Mouse (Mus musculus): Measurements from ENCODE around the gene Hmgb2. TPM values are rescaled to one million over a fixed set of nuclear protein-coding genes. Genes with fewer than 3 reads are reported as not detected.

Hmgb2 gene
- polyA plus RNA-seq, 1 experiment from 2014 or later = 258 TPM

- H3K27me3 ChIP-seq (replicated peaks; ENCODE audit: control insufficient read depth, insufficient read depth, low read length) = no peaks in the 10 kb centered on the region
- WGBS = 90% methylated on average over 3 of the region's 3 CpGs
- DNase-seq (ENCODE audit: low spot score) = no peak
Measured at GRCm38 (mm10) chr8:57517723-57518122, 6.0 kb downstream of the Hmgb2 start.

DNA sequence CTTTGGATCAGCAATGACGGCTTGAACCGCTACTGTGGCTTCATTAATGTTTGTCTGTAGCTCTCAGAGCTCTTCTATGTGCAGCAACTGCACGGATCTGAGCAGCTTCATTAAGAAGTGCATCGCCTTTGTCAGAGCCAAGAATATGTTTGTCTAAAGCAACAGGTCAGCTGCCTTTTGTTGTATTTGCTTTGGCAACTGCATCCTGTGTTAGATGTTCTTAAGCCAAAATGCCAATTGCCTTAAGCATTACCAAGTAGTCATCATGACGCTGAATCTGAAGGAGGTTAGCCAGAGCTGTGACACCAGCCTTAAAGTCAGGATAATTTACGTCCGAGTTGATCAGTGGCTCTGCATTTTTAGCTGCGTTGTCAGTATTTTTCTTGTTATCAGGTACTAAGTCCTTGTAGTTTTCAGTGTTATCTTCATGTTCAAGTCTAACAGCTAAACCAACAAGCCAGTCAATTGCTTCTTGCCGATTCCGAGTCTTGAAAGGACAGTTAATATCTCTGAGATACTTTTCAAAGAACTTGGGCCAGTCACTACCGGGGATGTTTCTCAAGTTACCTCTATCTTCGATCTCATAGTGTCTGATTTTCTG is 8.6 kb downstream of the Hmgb2 start:
- no peak overlapping the region for H3K27ac ChIP-seq (replicated peaks; ENCODE audit: low read depth, low read length)
- H3K4me3 ChIP-seq (ENCODE audit: low read depth, low read length) = no peak overlapping the region
- H3K9me3 ChIP-seq (ENCODE audit: control insufficient read depth, low read length) = no peaks in the 10 kb centered on the region
- ATAC-seq (ENCODE audit: low read depth) = no peak
- H3K9ac ChIP-seq (ENCODE audit: low read depth, low read length) = no peak overlapping the region
- H3K36me3 ChIP-seq (ENCODE audit: control insufficient read depth, insufficient read depth, low read length) = peaks cover 12% of the 10 kb centered on the region
- WGBS = 88% methylated on average over 12 of the region's 12 CpGs
- no peaks in the 10 kb centered on the region for H3K4me1 ChIP-seq (ENCODE audit: control insufficient read depth, insufficient read depth, low read length)
- no peak for DNase-seq (ENCODE audit: low spot score)
- H3K4me2 ChIP-seq (ENCODE audit: low read depth, low read length) = no peak overlapping the region
- no peaks in the 10 kb centered on the region for H3K27me3 ChIP-seq (replicated peaks; ENCODE audit: control insufficient read depth, insufficient read depth, low read length)

More at GRCm38 (mm10) chr8:57517723-57518122, 6.0 kb downstream of the Hmgb2 start:
- ATAC-seq (ENCODE audit: low read depth) = no peak
- no peak overlapping the region for H3K27ac ChIP-seq (replicated peaks; ENCODE audit: low read depth, low read length)
- H3K4me1 ChIP-seq (ENCODE audit: control insufficient read depth, insufficient read depth, low read length) = peaks cover 3% of the 10 kb centered on the region; the same call in 1 of the 2 replicates
- H3K4me3 ChIP-seq (ENCODE audit: low read depth, low read length) = no peak overlapping the region
- peaks cover 20% of the 10 kb centered on the region for H3K36me3 ChIP-seq (ENCODE audit: control insufficient read depth, insufficient read depth, low read length)
- no peak overlapping the region for H3K9ac ChIP-seq (ENCODE audit: low read depth, low read length)
- H3K9me3 ChIP-seq (ENCODE audit: control insufficient read depth, low read length) = no peaks in the 10 kb centered on the region
- no peak overlapping the region for H3K4me2 ChIP-seq (ENCODE audit: low read depth, low read length)

GRCm38 (mm10) chr8:57528036-57528435 is 16.3 kb downstream of the Hmgb2 start:
- no peak for DNase-seq (ENCODE audit: low spot score)
- 92% methylated on average over 1 of the region's 1 CpGs for WGBS

DNA sequence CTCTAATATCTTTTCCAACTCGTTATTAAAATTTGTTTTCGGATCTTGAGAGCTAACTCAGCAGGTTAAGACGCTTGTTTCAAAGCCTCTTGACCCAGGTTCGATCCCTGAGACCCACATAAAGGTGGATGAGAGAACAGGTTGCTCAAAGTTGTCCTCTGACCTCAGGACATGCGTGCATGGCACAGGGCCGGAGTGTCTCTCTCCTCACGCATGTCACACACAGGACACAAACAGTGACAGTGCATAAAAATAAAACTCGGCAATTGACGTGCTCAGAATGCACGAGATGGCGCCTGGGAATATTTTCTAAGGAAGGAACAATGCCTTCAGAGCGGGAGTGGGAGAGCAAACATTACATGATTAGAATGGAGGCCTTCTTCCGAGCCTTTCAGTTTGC is 18.5 kb downstream of the Hmgb2 start:
- no peak overlapping the region for H3K4me2 ChIP-seq (ENCODE audit: low read depth, low read length)
- H3K4me1 ChIP-seq (ENCODE audit: control insufficient read depth, insufficient read depth, low read length) = no peaks in the 10 kb centered on the region
- H3K9me3 ChIP-seq (ENCODE audit: control insufficient read depth, low read length) = no peaks in the 10 kb centered on the region
- H3K9ac ChIP-seq (ENCODE audit: low read depth, low read length) = no peak overlapping the region
- DNase-seq (ENCODE audit: low spot score) (no peak), ATAC-seq (ENCODE audit: low read depth) (no peak)
- H3K27me3 ChIP-seq (replicated peaks; ENCODE audit: control insufficient read depth, insufficient read depth, low read length) = no peaks in the 10 kb centered on the region
- H3K4me3 ChIP-seq (ENCODE audit: low read depth, low read length) = no peak overlapping the region
- peaks cover 12% of the 10 kb centered on the region for H3K36me3 ChIP-seq (ENCODE audit: control insufficient read depth, insufficient read depth, low read length)
- H3K27ac ChIP-seq (replicated peaks; ENCODE audit: low read depth, low read length) = no peak overlapping the region
- WGBS = 92% methylated on average over 13 of the region's 13 CpGs

More at GRCm38 (mm10) chr8:57528036-57528435, 16.3 kb downstream of the Hmgb2 start:
- no peaks in the 10 kb centered on the region for H3K4me1 ChIP-seq (ENCODE audit: control insufficient read depth, insufficient read depth, low read length)
- no peak for ATAC-seq (ENCODE audit: low read depth)
- H3K4me3 ChIP-seq (ENCODE audit: low read depth, low read length) = no peak overlapping the region
- no peaks in the 10 kb centered on the region for H3K9me3 ChIP-seq (ENCODE audit: control insufficient read depth, low read length)
- H3K27ac ChIP-seq (replicated peaks; ENCODE audit: low read depth, low read length) = no peak overlapping the region
- no peak overlapping the region for H3K9ac ChIP-seq (ENCODE audit: low read depth, low read length)
- H3K27me3 ChIP-seq (replicated peaks; ENCODE audit: control insufficient read depth, insufficient read depth, low read length) = no peaks in the 10 kb centered on the region
- H3K36me3 ChIP-seq (ENCODE audit: control insufficient read depth, insufficient read depth, low read length) = 0 out of 2 replicates have a peak, but pooled peaks cover 8% of the 10 kb centered on the region
- no peak overlapping the region for H3K4me2 ChIP-seq (ENCODE audit: low read depth, low read length)

DNA sequence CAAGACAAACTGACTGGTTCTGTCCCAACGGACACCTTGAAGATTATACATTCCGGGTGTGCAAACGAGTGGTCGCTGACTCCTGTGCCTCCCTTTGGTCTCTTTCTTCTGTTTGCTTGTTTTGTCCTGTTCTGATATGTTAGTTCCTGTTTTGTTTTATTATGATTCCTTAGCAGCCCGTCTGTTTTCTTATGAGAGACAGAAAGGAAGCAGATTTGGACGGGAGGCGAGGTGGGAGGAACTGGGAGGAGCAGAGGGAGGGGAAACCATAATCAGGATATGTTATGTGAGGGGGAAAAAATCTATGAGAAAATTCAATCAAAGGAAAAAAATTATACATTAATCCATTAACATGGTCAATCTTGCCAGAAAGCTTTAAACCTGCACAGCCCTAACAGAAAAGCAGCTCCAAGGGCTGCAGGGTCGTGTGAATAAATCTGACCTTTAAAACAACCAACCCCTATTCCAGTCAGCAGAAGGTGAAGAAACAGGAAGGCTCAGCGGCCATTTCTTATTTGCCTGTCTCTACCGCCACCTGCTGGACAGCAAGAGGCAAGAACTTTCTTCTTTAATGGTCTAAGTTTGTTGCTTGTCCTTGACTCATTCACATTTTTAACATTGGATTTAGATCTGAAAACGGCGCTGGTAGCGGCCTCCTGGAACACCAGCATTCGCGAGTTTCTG is 19.1 kb downstream of the Hmgb2 start:
- Histone ChIP-seq H3K4me3 (ENCODE audit: low read depth, low read length) (no peak overlapping the region), H3K9ac (ENCODE audit: low read depth, low read length) (no peak overlapping the region), H3K27ac (replicated peaks; ENCODE audit: low read depth, low read length) (no peak overlapping the region), H3K4me2 (ENCODE audit: low read depth, low read length) (no peak overlapping the region), H3K9me3 (ENCODE audit: control insufficient read depth, low read length) (no peaks in the 10 kb centered on the region), H3K4me1 (ENCODE audit: control insufficient read depth, insufficient read depth, low read length) (no peaks in the 10 kb centered on the region), H3K36me3 (ENCODE audit: control insufficient read depth, insufficient read depth, low read length) (peaks cover 12% of the 10 kb centered on the region), H3K27me3 (replicated peaks; ENCODE audit: control insufficient read depth, insufficient read depth, low read length) (no peaks in the 10 kb centered on the region)
- ATAC-seq (ENCODE audit: low read depth) = peak; percentile 31
- 30% methylated on average over 15 of the region's 15 CpGs for WGBS
- peak; percentile 90 for DNase-seq (ENCODE audit: low spot score)

GRCm38 (mm10) chr8:57532223-57532622 is 20.5 kb downstream of the Hmgb2 start:
- no peak overlapping the region for H3K27ac ChIP-seq (replicated peaks; ENCODE audit: low read depth, low read length)
- H3K4me2 ChIP-seq (ENCODE audit: low read depth, low read length) = no peak overlapping the region
- H3K9ac ChIP-seq (ENCODE audit: low read depth, low read length) = no peak overlapping the region
- WGBS = 51% methylated on average over 2 of the region's 2 CpGs
- DNase-seq (ENCODE audit: low spot score) = peak; percentile 46
- H3K4me1 ChIP-seq (ENCODE audit: control insufficient read depth, insufficient read depth, low read length) = no peaks in the 10 kb centered on the region
- H3K27me3 ChIP-seq (replicated peaks; ENCODE audit: control insufficient read depth, insufficient read depth, low read length) = no peaks in the 10 kb centered on the region
- ATAC-seq (ENCODE audit: low read depth) = no peak
- peaks cover 17% of the 10 kb centered on the region for H3K36me3 ChIP-seq (ENCODE audit: control insufficient read depth, insufficient read depth, low read length)
- no peaks in the 10 kb centered on the region for H3K9me3 ChIP-seq (ENCODE audit: control insufficient read depth, low read length)
- no peak overlapping the region for H3K4me3 ChIP-seq (ENCODE audit: low read depth, low read length)

DNA sequence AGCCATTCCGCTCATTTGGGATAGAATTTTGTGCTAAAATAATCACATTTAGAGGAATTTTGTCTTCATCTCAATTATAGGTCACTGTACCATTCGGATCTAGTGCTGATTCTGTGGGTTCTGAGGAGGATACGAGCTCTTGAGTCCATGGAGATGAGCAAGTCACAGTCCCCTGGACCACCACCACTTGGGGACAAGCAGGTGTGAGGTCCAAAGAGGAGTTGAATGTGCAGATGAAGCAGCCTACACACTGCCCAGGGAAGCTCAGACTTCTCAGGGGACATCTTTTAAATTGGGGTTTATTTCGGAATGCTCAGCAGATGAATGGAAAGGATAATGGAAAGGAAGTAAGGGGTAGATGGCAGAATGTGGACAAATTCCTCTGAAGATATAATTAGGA is 21.4 kb downstream of the Hmgb2 start:
- H3K27ac ChIP-seq (replicated peaks; ENCODE audit: low read depth, low read length) = no peak overlapping the region
- H3K9me3 ChIP-seq (ENCODE audit: control insufficient read depth, low read length) = no peaks in the 10 kb centered on the region
- H3K27me3 ChIP-seq (replicated peaks; ENCODE audit: control insufficient read depth, insufficient read depth, low read length) = no peaks in the 10 kb centered on the region
- H3K36me3 ChIP-seq (ENCODE audit: control insufficient read depth, insufficient read depth, low read length) = peaks cover 17% of the 10 kb centered on the region
- ATAC-seq (ENCODE audit: low read depth) (no peak), DNase-seq (ENCODE audit: low spot score) (no peak)
- H3K4me1 ChIP-seq (ENCODE audit: control insufficient read depth, insufficient read depth, low read length) = no peaks in the 10 kb centered on the region
- no peak overlapping the region for H3K9ac ChIP-seq (ENCODE audit: low read depth, low read length)
- H3K4me2 ChIP-seq (ENCODE audit: low read depth, low read length) = no peak overlapping the region
- WGBS = 88% methylated on average over 4 of the region's 4 CpGs
- H3K4me3 ChIP-seq (ENCODE audit: low read depth, low read length) = no peak overlapping the region

DNA sequence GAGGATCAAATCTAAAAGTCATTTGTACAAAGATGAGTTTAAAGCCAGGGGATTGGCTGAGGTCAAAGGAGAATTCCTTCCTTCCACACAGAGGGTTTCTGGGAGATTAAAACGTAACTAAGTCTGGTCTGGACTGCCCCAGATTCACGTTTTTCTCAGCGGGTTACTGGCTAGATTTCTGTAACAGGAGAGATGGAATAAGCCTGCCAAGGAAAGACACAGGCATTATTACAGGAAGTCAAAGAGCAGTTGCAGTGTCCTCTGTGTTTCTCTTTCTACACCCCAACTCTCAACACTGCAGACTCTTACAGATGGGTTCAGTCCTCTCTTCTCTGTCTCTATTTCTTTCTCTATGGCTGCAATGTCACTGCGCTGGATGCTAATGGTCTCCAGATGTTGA is 22.8 kb downstream of the Hmgb2 start:
- Histone ChIP-seq H3K9ac (ENCODE audit: low read depth, low read length) (peak overlapping the region; percentile 27; the same call in 1 of the 2 replicates), H3K9me3 (ENCODE audit: control insufficient read depth, low read length) (no peaks in the 10 kb centered on the region), H3K4me1 (ENCODE audit: control insufficient read depth, insufficient read depth, low read length) (no peaks in the 10 kb centered on the region), H3K36me3 (ENCODE audit: control insufficient read depth, insufficient read depth, low read length) (peaks cover 17% of the 10 kb centered on the region), H3K27ac (replicated peaks; ENCODE audit: low read depth, low read length) (no peak overlapping the region), H3K4me3 (ENCODE audit: low read depth, low read length) (no peak overlapping the region), H3K27me3 (replicated peaks; ENCODE audit: control insufficient read depth, insufficient read depth, low read length) (no peaks in the 10 kb centered on the region), H3K4me2 (ENCODE audit: low read depth, low read length) (no peak overlapping the region)
- ATAC-seq (ENCODE audit: low read depth) = no peak
- DNase-seq (ENCODE audit: low spot score) = peak; percentile 20
- WGBS = 52% methylated on average over 4 of the region's 4 CpGs

- WGBS = 85% methylated on average over 6 of the region's 6 CpGs
- Histone ChIP-seq H3K9ac (ENCODE audit: low read depth, low read length) (no peak overlapping the region), H3K9me3 (ENCODE audit: control insufficient read depth, low read length) (no peaks in the 10 kb centered on the region), H3K4me2 (ENCODE audit: low read depth, low read length) (no peak overlapping the region), H3K27me3 (replicated peaks; ENCODE audit: control insufficient read depth, insufficient read depth, low read length) (no peaks in the 10 kb centered on the region), H3K27ac (replicated peaks; ENCODE audit: low read depth, low read length) (no peak overlapping the region), H3K4me1 (ENCODE audit: control insufficient read depth, insufficient read depth, low read length) (no peaks in the 10 kb centered on the region), H3K36me3 (ENCODE audit: control insufficient read depth, insufficient read depth, low read length) (peaks cover 17% of the 10 kb centered on the region), H3K4me3 (ENCODE audit: low read depth, low read length) (no peak overlapping the region)
- DNase-seq (ENCODE audit: low spot score) (no peak), ATAC-seq (ENCODE audit: low read depth) (no peak)
Measured at GRCm38 (mm10) chr8:57536167-57536566, 24.5 kb downstream of the Hmgb2 start.

Measured in embryonic facial prominence, embryonic 14.5 days (tissue).